In genomic region chr2:156457343-156457717, GRCm38 (mm10) we compare ENCODE assay signal across 9 mouse cellular contexts. TPM values are rescaled to one million over a fixed set of nuclear protein-coding genes. Genes with fewer than 3 reads are reported as not detected.
DNase-seq lines count a peak whose midpoint lies in the region; ATAC-seq and TF ChIP-seq lines count a peak whose summit lies in the region.
"Had no signal": no experiment of that assay in that cellular context is flagged by ENCODE, and none has a peak within 500 bp of the region (broad histone marks: within the 10 kb centered on the region; RNA-seq: fewer than 3 reads in every experiment).

No protein-coding gene starts in this region.

- H3K9ac ChIP-seq in heart, embryonic 12.5 days = no peak overlapping the region
- H3K9ac ChIP-seq in midbrain, postnatal 0 days (replicated peaks; ENCODE audit: low read length, poor library complexity, severe bottlenecking) = no peak overlapping the region
- H3K9ac ChIP-seq in midbrain, embryonic 11.5 days (ENCODE audit: low read length) = no peak overlapping the region
- H3K9ac ChIP-seq in heart, embryonic 16.5 days (ENCODE audit: low read length) = 0 out of 2 replicates have a peak overlapping the region, but pooled peaks have one; percentile 12

- H3K4me1 ChIP-seq in heart, embryonic 12.5 days (replicated peaks) = peaks cover 11% of the 10 kb centered on the region
- no peaks in the 10 kb centered on the region; the same call in 1 of the 2 replicates for H3K4me1 ChIP-seq in midbrain, postnatal 0 days (ENCODE audit: insufficient read depth, low read length)
- H3K4me1 ChIP-seq in midbrain, embryonic 11.5 days (ENCODE audit: control insufficient read depth, insufficient read depth, low read length) = peaks cover 5% of the 10 kb centered on the region; the same call in 1 of the 2 replicates
- H3K4me1 ChIP-seq in heart, embryonic 16.5 days (ENCODE audit: control insufficient read depth, insufficient read depth, low read length) = peaks cover 13% of the 10 kb centered on the region
- peaks cover 46% of the 10 kb centered on the region for H3K4me1 ChIP-seq in small intestine, adult 2 months (ENCODE audit: control insufficient read depth, insufficient read depth, insufficient read length, low read length)
- H3K4me1 ChIP-seq: megakaryocyte, embryonic 14.5 days had no signal

- H3K4me3 ChIP-seq in heart, embryonic 12.5 days = no peak overlapping the region
- H3K4me3 ChIP-seq in midbrain, postnatal 0 days (ENCODE audit: low read depth, low read length) = no peak overlapping the region
- H3K4me3 ChIP-seq in midbrain, embryonic 11.5 days (ENCODE audit: low read depth, low read length) = no peak overlapping the region
- no peak overlapping the region for H3K4me3 ChIP-seq in heart, embryonic 16.5 days (ENCODE audit: low read length)
- no peak overlapping the region for H3K4me3 ChIP-seq in small intestine, adult 2 months (ENCODE audit: low read depth, low read length)
- H3K4me3 ChIP-seq: megakaryocyte, embryonic 14.5 days had no signal

- 58% methylated on average over 4 of the region's 4 CpGs for WGBS in heart, embryonic 12.5 days
- 50% methylated on average over 4 of the region's 4 CpGs for WGBS in midbrain, postnatal 0 days
- WGBS in midbrain, embryonic 11.5 days = 57% methylated on average over 4 of the region's 4 CpGs
- WGBS in heart, embryonic 16.5 days = 29% methylated on average over 4 of the region's 4 CpGs
- WGBS in small intestine, adult 2 months = 16% methylated on average over 4 of the region's 4 CpGs

- H3K36me3 ChIP-seq in heart, embryonic 12.5 days = no peaks in the 10 kb centered on the region
- 0 out of 2 replicates have a peak, but pooled peaks cover 3% of the 10 kb centered on the region for H3K36me3 ChIP-seq in midbrain, postnatal 0 days (ENCODE audit: insufficient read depth, low read length)
- no peaks in the 10 kb centered on the region for H3K36me3 ChIP-seq in midbrain, embryonic 11.5 days (ENCODE audit: control insufficient read depth, insufficient read depth, low read length)
- no peaks in the 10 kb centered on the region for H3K36me3 ChIP-seq in heart, embryonic 16.5 days (ENCODE audit: control insufficient read depth, insufficient read depth)
- H3K36me3 ChIP-seq in small intestine, adult 2 months (ENCODE audit: control insufficient read depth, insufficient read depth, low read length) = no peaks in the 10 kb centered on the region

- no peaks in the 10 kb centered on the region; the same call in 1 of the 2 replicates for H3K27me3 ChIP-seq in heart, embryonic 12.5 days (replicated peaks)
- H3K27me3 ChIP-seq in midbrain, postnatal 0 days (ENCODE audit: insufficient read depth, low read length) = no peaks in the 10 kb centered on the region
- no peaks in the 10 kb centered on the region for H3K27me3 ChIP-seq in midbrain, embryonic 11.5 days (ENCODE audit: control insufficient read depth, insufficient read depth, low read length)
- peaks cover 4% of the 10 kb centered on the region; the same call in 1 of the 2 replicates for H3K27me3 ChIP-seq in heart, embryonic 16.5 days (ENCODE audit: control insufficient read depth, insufficient read depth, low read length)
- H3K27me3 ChIP-seq in small intestine, adult 2 months (ENCODE audit: control insufficient read depth, insufficient read depth, low read length) = no peaks in the 10 kb centered on the region

- no peaks in the 10 kb centered on the region for H3K9me3 ChIP-seq in heart, embryonic 12.5 days (replicated peaks)
- no peaks in the 10 kb centered on the region for H3K9me3 ChIP-seq in midbrain, postnatal 0 days (ENCODE audit: low read length)
- H3K9me3 ChIP-seq in midbrain, embryonic 11.5 days (ENCODE audit: control insufficient read depth, low read length) = no peaks in the 10 kb centered on the region
- H3K9me3 ChIP-seq in heart, embryonic 16.5 days (replicated peaks; ENCODE audit: control insufficient read depth, low read length) = no peaks in the 10 kb centered on the region
- H3K9me3 ChIP-seq: megakaryocyte, embryonic 14.5 days had no signal

- no peak for TF ChIP-seq CTCF in midbrain, postnatal 0 days (IDR thresholded peaks at IDR 0.05)
- TF ChIP-seq CTCF in small intestine, adult 2 months (IDR thresholded peaks at IDR 0.05; ENCODE audit: extremely low read depth, insufficient read length, insufficient replicate concordance, low read depth, low read length) = no peak

- TF ChIP-seq POLR2A in small intestine, adult 2 months (IDR thresholded peaks at IDR 0.05; ENCODE audit: low read depth, low read length) = no peak

- peak; percentile 41; the same call in 1 of the 2 replicates for ATAC-seq in heart, embryonic 12.5 days (ENCODE audit: insufficient number of reproducible peaks, low FRiP score)
- ATAC-seq in midbrain, postnatal 0 days (ENCODE audit: low FRiP score) = no peak
- no peak for ATAC-seq in midbrain, embryonic 11.5 days (ENCODE audit: low FRiP score)
- ATAC-seq in heart, embryonic 16.5 days (replicated peaks; ENCODE audit: extremely low read depth, insufficient read depth, low FRiP score) = peak; percentile 56; the same call in 1 of the 2 replicates

- no peak for DNase-seq in heart, adult 9 months (ENCODE audit: low spot score in 2 of 2)
- peak; percentile 56 for DNase-seq in midbrain, postnatal 0 days (ENCODE audit: low spot score)
- no peak for DNase-seq in midbrain, embryonic 11.5 days (ENCODE audit: low spot score, missing footprints)
- DNase-seq in gastrocnemius, postnatal 10 days = no peak
- DNase-seq in right cerebral cortex, postnatal 14 days = no peak

- H3K4me2 ChIP-seq in heart, embryonic 12.5 days = no peak overlapping the region
- H3K4me2 ChIP-seq in midbrain, postnatal 0 days (ENCODE audit: low read depth, low read length, poor library complexity, severe bottlenecking) = no peak overlapping the region
- H3K4me2 ChIP-seq in midbrain, embryonic 11.5 days = no peak overlapping the region
- no peak overlapping the region for H3K4me2 ChIP-seq in heart, embryonic 16.5 days (ENCODE audit: low read depth, low read length)

- no peak overlapping the region for H3K27ac ChIP-seq in heart, embryonic 12.5 days (ENCODE audit: poor library complexity, severe bottlenecking)
- H3K27ac ChIP-seq in midbrain, postnatal 0 days (ENCODE audit: low read depth, low read length) = no peak overlapping the region
- no peak overlapping the region for H3K27ac ChIP-seq in midbrain, embryonic 11.5 days (ENCODE audit: low read depth, low read length)
- H3K27ac ChIP-seq in heart, embryonic 16.5 days (ENCODE audit: low read length) = no peak overlapping the region
- H3K27ac ChIP-seq in small intestine, adult 2 months (ENCODE audit: insufficient read depth, low read depth, low read length) = peak overlapping the region; percentile 68

RNA-seq across cellular contexts. Expression of gene Epb41l1, which starts 36.6 kb away (rescaled TPM):
- 1.2 and 1.4 TPM in 2 replicates for polyA plus RNA-seq in heart, embryonic 12.5 days (2016; fragmentation: Nextera tagmentation; extraction: Ambion mirVana)
- total RNA-seq in midbrain, postnatal 0 days (2014; rRNA removed) = 261 and 263 TPM in 2 replicates
- polyA plus RNA-seq in midbrain, postnatal 0 days (2015; fragmentation: Nextera tagmentation; extraction: Ambion mirVana) = 12.7 and 12.9 TPM in 2 replicates
- 3.1 and 3.9 TPM in 2 replicates for polyA plus RNA-seq in midbrain, embryonic 11.5 days (2014; fragmentation: Nextera tagmentation; extraction: Ambion mirVana)
- 0.76 and 0.94 TPM in 2 replicates for polyA plus RNA-seq in heart, embryonic 16.5 days (2015; fragmentation: Nextera tagmentation; extraction: Ambion mirVana)
- 11.8 and 14.0 TPM in 2 replicates for polyA plus RNA-seq in small intestine, adult 2 months (2012; rRNA removed)
- 10 to 100 TPM; 16.1 to 18.9 TPM for total RNA-seq in gastrocnemius, postnatal 10 days (2021)

Comparison
In these comparisons a context has a peak if more than half of its experiments do, and no peak if none do; other contexts are left out.
1. ATAC-seq: peak in heart, embryonic 12.5 days (single experiment) and heart, embryonic 16.5 days (single experiment); none in midbrain, postnatal 0 days (single experiment) and midbrain, embryonic 11.5 days (single experiment).